Mouse (Mus musculus) forebrain, embryonic 14.5 days (tissue): ENCODE data around the gene E030030I06Rik. TPM values are rescaled to one million over a fixed set of nuclear protein-coding genes. Genes with fewer than 3 reads are reported as not detected.

ENCODE experiments used
- polyA plus RNA-seq: library from polyadenylated mRNA; unstranded; fragments of >200 nt; fragmentation: Nextera tagmentation; extraction: Ambion mirVana; gene quantifications from 2 replicates; pipeline ENCODE4 v1.2.1, GENCODE M21; 2014

E030030I06Rik gene
- polyA plus RNA-seq, 1 experiment from 2014 or later, result 6.5 TPM

Other genes with a start within 250 kb of the E030030I06Rik start
- not detected in 2 replicates for gene 4930444G20Rik, start 81.2 kb downstream of the E030030I06Rik start, polyA plus RNA-seq
- gene Raet1e, start 9.3 kb upstream of the E030030I06Rik start, polyA plus RNA-seq, result 0.42 and 1.7 TPM in 2 replicates
- 0.32 TPM in 1 of 2 replicates, not detected in the other for gene H60b, start 9.3 kb upstream of the E030030I06Rik start, polyA plus RNA-seq
- 3.6 and 5.8 TPM in 2 replicates for gene Raet1d, start 211.3 kb upstream of the E030030I06Rik start, polyA plus RNA-seq